Mouse (Mus musculus): ENCODE measurements around the gene Zfp865. TPM values are rescaled to one million over a fixed set of nuclear protein-coding genes. Genes with fewer than 3 reads are reported as not detected.
A peak's percentile ranks its signal among the peaks of the same experiment; 100 is the strongest.
"Not testable (repeated sequence)": the region's sequence is repeated elsewhere in the genome, so short reads cannot be mapped to it uniquely, and the experiment has no call there.

Zfp865 gene
- polyA plus RNA-seq, 1 experiment from 2014 or later = 9.0 TPM

GRCm38 (mm10) chr7:4996003-4996895, 23.9 kb upstream of the Zfp865 start, which contains the start of gene Zfp579:
Gene Zfp579, minus strand, starts transcription at chr7:4996158.
- peaks cover 29% of the 10 kb centered on the region for H3K36me3 ChIP-seq
- WGBS = 6% methylated on average over 13 of the region's 26 CpGs
- peak within 1 kb of the TSS; percentile 78 for H3K4me3 ChIP-seq (replicated peaks)
- H3K4me1 ChIP-seq = peaks cover 28% of the 10 kb centered on the region
- H3K27ac ChIP-seq (replicated peaks) = peak within 1 kb of the TSS; percentile 74
- no peaks in the 10 kb centered on the region for H3K27me3 ChIP-seq
- H3K9ac ChIP-seq = peak within 1 kb of the TSS; percentile 72
- ATAC-seq (ENCODE audit: insufficient number of reproducible peaks, low FRiP score, low TSS enrichment, low read depth) = peak; percentile 88
- H3K4me2 ChIP-seq (replicated peaks) = peak within 1 kb of the TSS; percentile 75
- no peaks in the 10 kb centered on the region for H3K9me3 ChIP-seq (replicated peaks)

GRCm38 (mm10) chr7:4996934-4997333, 23.2 kb upstream of the Zfp865 start:
- Histone ChIP-seq H3K4me2 (replicated peaks) (peak overlapping the region; percentile 75), H3K9ac (no peak overlapping the region), H3K27me3 (no peaks in the 10 kb centered on the region), H3K4me3 (replicated peaks) (peak overlapping the region; percentile 78), H3K27ac (replicated peaks) (0 out of 2 replicates have a peak overlapping the region, but pooled peaks have one; percentile 74), H3K9me3 (replicated peaks) (no peaks in the 10 kb centered on the region), H3K4me1 (peaks cover 28% of the 10 kb centered on the region), H3K36me3 (peaks cover 22% of the 10 kb centered on the region)
- ATAC-seq (ENCODE audit: insufficient number of reproducible peaks, low FRiP score, low TSS enrichment, low read depth) = no peak
- 49% methylated on average over 6 of the region's 8 CpGs for WGBS

- no peak for ATAC-seq (ENCODE audit: insufficient number of reproducible peaks, low FRiP score, low TSS enrichment, low read depth)
- Histone ChIP-seq H3K4me3 (replicated peaks) (no peak overlapping the region), H3K9ac (no peak overlapping the region), H3K4me1 (peaks cover 14% of the 10 kb centered on the region), H3K27ac (replicated peaks) (no peak overlapping the region), H3K36me3 (no peaks in the 10 kb centered on the region), H3K4me2 (replicated peaks) (no peak overlapping the region), H3K27me3 (no peaks in the 10 kb centered on the region), H3K9me3 (replicated peaks) (no peaks in the 10 kb centered on the region)
- whole genome bisulfite sequencing = 60% methylated on average over 2 of the region's 2 CpGs
Measured at GRCm38 (mm10) chr7:4999876-5000275, 20.3 kb upstream of the Zfp865 start.

GRCm38 (mm10) chr7:5002876-5003275, 17.3 kb upstream of the Zfp865 start:
- WGBS = 65% methylated on average over 8 of the region's 8 CpGs
- H3K9ac ChIP-seq = not testable (repeated sequence)

GRCm38 (mm10) chr7:5008229-5008628, 11.9 kb upstream of the Zfp865 start:
- H3K4me3 ChIP-seq (replicated peaks) = no peak overlapping the region
- no peaks in the 10 kb centered on the region for H3K4me1 ChIP-seq
- no peaks in the 10 kb centered on the region for H3K27me3 ChIP-seq
- H3K9ac ChIP-seq = no peak overlapping the region
- 0 out of 2 replicates have a peak, but pooled peaks have one; percentile 2 for ATAC-seq (ENCODE audit: insufficient number of reproducible peaks, low FRiP score, low TSS enrichment, low read depth)
- no peaks in the 10 kb centered on the region for H3K9me3 ChIP-seq (replicated peaks)
- peaks cover 63% of the 10 kb centered on the region for H3K36me3 ChIP-seq
- WGBS = 95% methylated on average over 26 of the region's 26 CpGs
- no peak overlapping the region for H3K27ac ChIP-seq (replicated peaks)
- no peak overlapping the region for H3K4me2 ChIP-seq (replicated peaks)

More at GRCm38 (mm10) chr7:5002876-5003275, 17.3 kb upstream of the Zfp865 start:
- H3K4me2 ChIP-seq (replicated peaks); H3K4me3 ChIP-seq (replicated peaks); H3K9me3 ChIP-seq (replicated peaks); ATAC-seq (ENCODE audit: insufficient number of reproducible peaks, low FRiP score, low TSS enrichment, low read depth); H3K27me3 ChIP-seq; H3K4me1 ChIP-seq; H3K27ac ChIP-seq (replicated peaks): not testable (repeated sequence)
- H3K36me3 ChIP-seq = peaks cover 13% of the 10 kb centered on the region

GRCm38 (mm10) chr7:5012681-5013513, 7.3 kb upstream of the Zfp865 start:
- H3K4me2 ChIP-seq (replicated peaks) = peak overlapping the region; percentile 54; the same call in 1 of the 2 replicates

GRCm38 (mm10) chr7:5014251-5015117, 5.7 kb upstream of the Zfp865 start, which contains the start of the genes Zfp524 and Fiz1:
Gene Zfp524, plus strand, starts transcription at chr7:5014415.
Gene Fiz1, minus strand, starts transcription at chr7:5014697.
- under 1% methylated on average over 42 of the region's 42 CpGs for WGBS
- H3K36me3 ChIP-seq = peaks cover 44% of the 10 kb centered on the region
- H3K9ac ChIP-seq = peak within 1 kb of the TSS; percentile 84
- no peaks in the 10 kb centered on the region for H3K9me3 ChIP-seq (replicated peaks)
- no peaks in the 10 kb centered on the region for H3K4me1 ChIP-seq
- peak; percentile 88 for ATAC-seq (ENCODE audit: insufficient number of reproducible peaks, low FRiP score, low TSS enrichment, low read depth)
- no peaks in the 10 kb centered on the region for H3K27me3 ChIP-seq
- H3K27ac ChIP-seq (replicated peaks) = peak within 1 kb of the TSS; percentile 99
- peak within 1 kb of the TSS; percentile 74 for H3K4me3 ChIP-seq (replicated peaks)
- peak within 1 kb of the TSS; percentile 54 for H3K4me2 ChIP-seq (replicated peaks)

More at GRCm38 (mm10) chr7:5012681-5013513, 7.3 kb upstream of the Zfp865 start:
- ATAC-seq (ENCODE audit: insufficient number of reproducible peaks, low FRiP score, low TSS enrichment, low read depth) = no peak
- WGBS = 90% methylated on average over 27 of the region's 27 CpGs
- no peak overlapping the region for H3K4me3 ChIP-seq (replicated peaks)
- no peaks in the 10 kb centered on the region for H3K4me1 ChIP-seq
- no peaks in the 10 kb centered on the region for H3K9me3 ChIP-seq (replicated peaks)
- no peak overlapping the region for H3K9ac ChIP-seq
- no peaks in the 10 kb centered on the region for H3K27me3 ChIP-seq
- no peak overlapping the region for H3K27ac ChIP-seq (replicated peaks)
- H3K36me3 ChIP-seq = peaks cover 56% of the 10 kb centered on the region

- no peaks in the 10 kb centered on the region for H3K4me1 ChIP-seq
- H3K36me3 ChIP-seq = peaks cover 35% of the 10 kb centered on the region
- H3K27ac ChIP-seq (replicated peaks) = peak within 1 kb of the TSS; percentile 99
- peak within 1 kb of the TSS; percentile 54 for H3K4me2 ChIP-seq (replicated peaks)
- no peaks in the 10 kb centered on the region for H3K27me3 ChIP-seq
- H3K9me3 ChIP-seq (replicated peaks) = no peaks in the 10 kb centered on the region
- ATAC-seq (ENCODE audit: insufficient number of reproducible peaks, low FRiP score, low TSS enrichment, low read depth) = peak; percentile 87
- H3K9ac ChIP-seq = peak within 1 kb of the TSS; percentile 84
- H3K4me3 ChIP-seq (replicated peaks) = peak within 1 kb of the TSS; percentile 74
- WGBS = under 1% methylated on average over 61 of the region's 76 CpGs
Measured at GRCm38 (mm10) chr7:5015118-5016001, 4.8 kb upstream of the Zfp865 start, which contains the start of gene Gm44973. Gene Gm44973, plus strand, starts transcription at chr7:5015496.

GRCm38 (mm10) chr7:5016057-5016456, 4.1 kb upstream of the Zfp865 start:
- peaks cover 1% of the 10 kb centered on the region for H3K4me1 ChIP-seq
- H3K27me3 ChIP-seq = no peaks in the 10 kb centered on the region
- H3K9ac ChIP-seq = peak overlapping the region; percentile 50; the same call in 1 of the 2 replicates
- no peak for ATAC-seq (ENCODE audit: insufficient number of reproducible peaks, low FRiP score, low TSS enrichment, low read depth)
- peak overlapping the region; percentile 99 for H3K27ac ChIP-seq (replicated peaks)
- peak overlapping the region; percentile 54 for H3K4me2 ChIP-seq (replicated peaks)
- H3K36me3 ChIP-seq = peaks cover 28% of the 10 kb centered on the region
- H3K4me3 ChIP-seq (replicated peaks) = peak overlapping the region; percentile 74
- 56% methylated on average over 3 of the region's 3 CpGs for WGBS
- H3K9me3 ChIP-seq (replicated peaks) = no peaks in the 10 kb centered on the region
